Comparison of ENCODE assay signal across 8 mouse cellular contexts in genomic region chr17:35235614-35236389, GRCm38 (mm10). TPM values are rescaled to one million over a fixed set of nuclear protein-coding genes. Genes with fewer than 3 reads are reported as not detected.
DNase-seq lines count a peak whose midpoint lies in the region; ATAC-seq lines count a peak whose summit lies in the region.

TSS of gene Nfkbil1 (minus strand) at chr17:35235792.

- DNase-seq in Muller cell, postnatal 12 days (ENCODE audit: inconsistent ontology term), result peak; percentile 92
- DNase-seq in cerebellum, adult 9-11 months, result peak; percentile 94
- DNase-seq in frontal cortex, adult 2 months (ENCODE audit: extremely low spot score in 1 of 2, low spot score in 1 of 2), result peak; percentile 91 to 95
- DNase-seq in hindbrain, embryonic 11.5 days (ENCODE audit: low spot score), result peak; percentile 91
- peak; percentile 85 to 91 for DNase-seq in layer of hippocampus, postnatal 10 days (ENCODE audit: low spot score in 2 of 2)
- DNase-seq in lung, postnatal 10 days, result peak; percentile 96
- DNase-seq in ovary, postnatal 36 days (ENCODE audit: low spot score), result peak; percentile 87
- DNase-seq in thymus, postnatal 25 days, result peak; percentile 89

- under 1% methylated on average over 35 of the region's 35 CpGs for WGBS in hindbrain, embryonic 11.5 days

- peaks cover 6% of the 10 kb centered on the region for H3K4me1 ChIP-seq in hindbrain, embryonic 11.5 days (replicated peaks; ENCODE audit: control insufficient read depth, insufficient read depth, low read length)

- no peaks in the 10 kb centered on the region for H3K36me3 ChIP-seq in hindbrain, embryonic 11.5 days (ENCODE audit: control insufficient read depth, insufficient read depth, low read length)

- peak within 1 kb of the TSS; percentile 46 for H3K4me3 ChIP-seq in hindbrain, embryonic 11.5 days (ENCODE audit: low read depth, low read length)

- H3K27ac ChIP-seq in hindbrain, embryonic 11.5 days (ENCODE audit: low read depth, low read length), result peak within 1 kb of the TSS; percentile 86

- H3K9me3 ChIP-seq in hindbrain, embryonic 11.5 days (ENCODE audit: control insufficient read depth, low read length), result no peaks in the 10 kb centered on the region

- peak; percentile 83 for ATAC-seq in hindbrain, embryonic 11.5 days (ENCODE audit: low FRiP score)

- peak within 1 kb of the TSS; percentile 87 for H3K9ac ChIP-seq in hindbrain, embryonic 11.5 days (ENCODE audit: low read depth, low read length)

- H3K27me3 ChIP-seq in hindbrain, embryonic 11.5 days (ENCODE audit: control insufficient read depth, insufficient read depth, low read length), result no peaks in the 10 kb centered on the region

- peak within 1 kb of the TSS; percentile 79 for H3K4me2 ChIP-seq in hindbrain, embryonic 11.5 days (replicated peaks; ENCODE audit: low read depth, low read length)

RNA-seq across cellular contexts. Expression of gene Nfkbil1, which starts in this region (rescaled TPM):
- polyA plus RNA-seq in frontal cortex, adult 2 months (2012; rRNA removed), result 13.7 and 15.1 TPM in 2 replicates
- 2.3 and 3.7 TPM in 2 replicates for polyA plus RNA-seq in hindbrain, embryonic 11.5 days (2014; fragmentation: Nextera tagmentation; extraction: Ambion mirVana)
- 10 to 100 TPM; 14.2 to 15.5 TPM for total RNA-seq in layer of hippocampus, postnatal 10 days (2021)

Comparison
In these comparisons a context has a peak if more than half of its experiments do, and no peak if none do; other contexts are left out.
1. Peak in every context shown above with its lines: DNase-seq, ATAC-seq, H3K4me3 ChIP-seq and H3K27ac ChIP-seq.